Mouse (Mus musculus) A20 (cell line): ENCODE data around the gene Thy1.

Source experiments
- DNase-seq: peaks from one replicate; pipeline ENCODE4 v3.0.0-alpha.2; 2011; ENCODE audit warnings: low read depth, low spot score

Gene Thy1

DNA sequence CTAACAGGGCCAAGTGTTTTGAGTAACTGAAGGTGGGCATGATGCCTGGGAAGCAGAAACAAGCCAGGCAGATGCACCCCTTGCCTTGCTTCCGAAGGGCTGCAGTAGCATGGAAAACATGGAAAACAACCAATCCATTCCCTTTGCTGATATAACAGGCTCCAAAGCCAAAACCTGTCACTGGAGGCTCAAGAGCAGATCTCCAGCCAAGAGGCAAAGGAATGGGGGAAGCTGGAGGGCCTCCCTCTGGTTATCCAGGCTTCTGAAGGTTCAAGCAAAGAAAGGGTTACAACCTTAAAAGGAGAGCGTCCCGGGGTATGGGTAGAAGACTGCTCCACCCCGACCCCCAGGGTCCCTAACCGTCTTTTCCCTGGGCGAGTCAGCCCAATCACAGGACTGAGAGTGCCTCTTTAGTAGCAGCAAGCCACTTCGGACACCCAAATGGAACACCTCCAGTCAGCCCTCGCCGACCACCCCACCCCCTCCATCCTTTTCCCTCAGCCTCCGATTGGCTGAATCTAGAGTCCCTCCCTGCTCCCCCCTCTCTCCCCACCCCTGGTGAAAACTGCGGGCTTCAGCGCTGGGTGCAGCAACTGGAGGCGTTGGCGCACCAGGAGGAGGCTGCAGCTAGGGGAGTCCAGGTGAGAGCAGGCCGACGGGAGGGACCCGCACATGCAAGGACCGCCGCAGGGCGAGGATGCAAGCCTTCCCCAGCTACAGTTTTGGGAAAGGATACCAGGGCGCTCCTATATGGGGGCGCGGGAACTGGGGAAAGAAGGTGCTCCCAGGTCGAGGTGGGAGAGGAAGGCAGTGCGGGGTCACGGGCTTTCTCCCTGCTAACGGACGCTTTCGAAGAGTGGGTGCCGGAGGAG, at the start of gene Thy1:
Gene Thy1 (plus strand): TSS at position 549 of the 872 bp plus-strand sequence.
- no peak for DNase-seq

DNA sequence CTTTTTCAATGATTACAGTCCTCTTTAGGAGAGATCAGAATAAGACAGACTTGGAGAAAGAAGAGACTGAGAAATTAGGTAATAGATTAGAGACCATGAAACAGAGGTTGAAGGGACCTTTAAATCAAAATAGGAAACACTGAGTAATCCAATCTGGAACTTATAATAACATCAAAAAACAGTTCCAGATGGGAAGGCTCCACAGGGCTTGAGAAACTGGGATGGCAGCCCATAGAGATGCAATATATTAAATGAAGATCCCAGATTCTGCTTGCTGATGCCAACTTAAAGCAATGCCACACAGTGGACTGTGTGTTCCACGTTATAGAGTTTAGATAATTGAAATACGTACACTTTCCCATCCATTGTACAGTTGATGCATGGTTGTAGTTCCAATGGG, 45.5 kb upstream of the Thy1 start:
- no peak for DNase-seq

DNA sequence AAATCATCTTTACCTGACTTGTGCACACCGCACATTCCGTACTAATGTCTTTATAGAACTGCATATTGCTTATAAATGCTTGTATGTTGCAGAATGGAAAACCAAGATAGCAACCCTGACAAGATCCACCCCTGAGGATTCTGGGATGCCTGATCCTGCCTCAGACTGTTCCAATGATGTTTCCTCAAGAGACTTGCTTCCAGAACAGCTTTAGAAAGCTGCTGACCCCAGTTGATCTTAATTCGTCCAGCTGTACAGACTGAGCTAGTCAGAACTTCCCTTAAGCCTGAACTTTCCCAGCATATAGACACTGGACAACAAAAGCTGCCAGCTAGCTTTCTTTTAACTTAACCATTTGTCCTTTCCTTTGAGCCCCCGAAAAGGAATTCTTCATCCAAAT, 44.3 kb upstream of the Thy1 start:
- DNase-seq: no peak

DNA sequence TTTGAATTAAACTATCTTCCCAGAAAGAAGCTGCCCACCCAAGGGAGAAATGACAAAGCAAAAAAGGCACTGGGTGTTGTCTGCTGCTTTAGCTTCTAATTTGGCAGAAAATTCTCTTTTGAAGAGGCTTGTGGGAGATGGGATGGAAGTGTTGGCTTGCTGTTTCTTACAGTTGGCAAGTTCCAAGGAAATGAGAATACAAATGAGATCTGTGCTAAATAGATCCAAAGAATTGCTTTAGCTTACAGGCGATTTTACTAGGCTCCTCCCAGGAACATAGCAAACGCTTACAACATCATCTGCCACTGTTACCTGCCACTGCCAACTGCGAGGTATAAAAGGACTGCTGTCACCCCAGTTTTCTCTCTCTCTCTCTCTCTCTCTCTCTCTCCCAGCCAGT, 38.8 kb upstream of the Thy1 start:
- DNase-seq: no peak

DNA sequence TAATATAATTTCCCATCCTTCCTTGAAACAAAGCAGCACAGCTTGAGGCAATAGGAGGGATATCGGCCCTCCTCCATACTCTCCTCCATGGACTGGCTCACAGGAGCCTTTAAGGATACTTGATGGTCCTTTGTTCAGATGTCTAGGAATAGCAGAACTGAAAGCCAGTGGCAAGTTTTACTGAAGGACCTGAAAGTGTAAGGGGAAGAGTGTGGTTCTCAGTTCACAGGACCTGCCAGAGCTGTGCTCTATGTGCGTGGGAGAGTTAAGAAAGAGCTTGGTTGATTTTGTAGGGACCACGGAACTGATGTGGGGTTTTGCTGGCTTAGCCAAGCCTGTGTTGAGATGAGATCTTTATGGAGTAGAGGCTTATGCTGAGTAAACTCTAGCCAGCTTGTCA, 37.9 kb upstream of the Thy1 start:
- DNase-seq: peak; percentile 30

DNA sequence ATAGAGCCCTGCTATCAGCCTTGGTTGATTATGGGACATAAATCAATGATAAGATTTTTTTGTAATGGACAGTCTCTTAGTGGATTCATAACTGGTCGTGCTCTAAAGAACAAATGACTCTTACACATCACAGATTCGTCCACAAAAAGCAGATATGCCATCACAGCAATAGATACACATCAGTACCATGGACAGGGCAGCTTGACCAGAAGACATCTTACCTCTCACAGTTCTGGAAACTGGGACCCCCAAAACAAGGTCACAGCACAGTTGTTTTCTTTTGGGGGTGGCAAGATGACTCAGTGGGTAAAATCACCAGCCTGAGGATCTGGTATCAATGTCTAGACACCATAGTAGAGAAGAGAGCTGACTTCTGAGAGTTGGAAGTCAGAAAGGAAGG, 35.9 kb upstream of the Thy1 start:
- no peak for DNase-seq

DNA sequence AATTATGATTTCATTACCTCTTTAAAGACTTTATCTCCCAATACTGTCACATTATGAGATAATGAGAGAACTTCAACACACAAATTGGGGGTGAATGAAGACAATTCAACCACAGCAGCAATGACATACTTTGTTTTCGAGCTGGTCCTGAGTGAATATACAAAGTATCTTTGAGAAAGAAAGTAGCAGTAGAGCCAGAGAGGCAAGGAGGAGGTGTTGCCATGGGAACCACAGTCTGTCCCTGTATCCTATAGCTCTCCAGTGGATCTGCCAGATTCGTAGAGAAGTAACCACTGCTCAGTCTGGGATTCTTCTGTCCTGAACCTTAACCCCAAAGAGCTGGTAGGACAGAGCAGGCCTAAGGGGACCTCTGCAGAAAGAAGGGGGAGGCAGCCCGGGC, 35.2 kb upstream of the Thy1 start:
- no peak for DNase-seq

DNA sequence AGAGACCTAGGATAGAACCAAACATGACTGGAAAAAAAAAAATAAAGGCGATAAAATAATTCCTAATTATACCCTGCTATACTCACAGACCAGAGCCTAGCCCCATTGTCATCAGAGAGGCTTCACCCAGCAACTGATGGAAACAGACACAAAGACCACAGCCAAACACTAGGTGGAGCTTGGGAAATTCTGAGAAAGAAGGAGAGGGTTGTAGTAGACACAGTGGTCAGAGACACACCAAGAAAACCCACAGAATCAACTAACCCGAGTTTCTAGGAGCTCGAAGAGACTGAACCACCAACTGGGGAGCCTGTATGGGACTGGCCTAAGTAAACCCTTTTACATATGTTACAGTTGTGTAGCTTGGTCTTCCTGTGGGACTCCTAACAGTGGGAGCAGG, 32.3 kb upstream of the Thy1 start:
- DNase-seq: peak; percentile 15

DNA sequence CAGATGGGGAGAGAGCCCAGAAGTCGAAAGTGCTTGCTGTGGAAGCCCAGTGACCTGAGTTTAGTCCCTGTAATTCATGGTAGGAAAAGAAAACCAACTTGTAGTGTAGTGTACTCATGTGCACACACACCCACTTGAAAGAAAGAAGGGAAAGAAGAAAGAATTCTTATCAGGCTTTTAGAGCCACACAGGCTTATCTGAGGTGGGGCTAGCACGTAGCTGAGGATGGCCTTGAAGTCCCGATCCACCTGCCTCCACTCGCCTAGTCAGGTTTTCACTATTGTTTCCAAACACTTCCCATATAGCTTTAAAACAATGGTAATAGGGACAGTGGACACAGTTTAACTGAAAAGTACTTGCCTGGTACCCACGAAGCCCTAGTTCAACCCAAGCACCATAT, 31.5 kb upstream of the Thy1 start:
- no peak for DNase-seq

DNA sequence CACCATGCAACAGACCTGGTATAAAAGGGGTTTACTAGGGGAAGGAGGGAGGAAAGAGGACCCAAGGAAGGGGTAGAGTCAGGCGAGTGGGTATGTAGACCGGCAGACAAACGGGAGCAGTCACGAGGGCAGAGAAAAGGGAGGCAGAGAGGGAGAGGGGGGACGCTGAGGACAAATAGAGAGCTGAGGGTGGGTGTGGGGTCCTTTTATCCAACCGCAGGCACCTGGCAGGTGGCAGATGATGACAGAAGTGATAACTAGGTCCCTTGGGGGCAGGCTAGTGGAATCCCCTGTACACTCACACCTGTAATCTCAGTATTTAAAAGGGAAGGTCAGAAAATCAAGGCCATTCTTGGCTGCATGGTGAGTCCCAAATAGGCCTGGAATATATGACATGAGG, 31.0 kb upstream of the Thy1 start:
- peak; percentile 87 for DNase-seq

DNA sequence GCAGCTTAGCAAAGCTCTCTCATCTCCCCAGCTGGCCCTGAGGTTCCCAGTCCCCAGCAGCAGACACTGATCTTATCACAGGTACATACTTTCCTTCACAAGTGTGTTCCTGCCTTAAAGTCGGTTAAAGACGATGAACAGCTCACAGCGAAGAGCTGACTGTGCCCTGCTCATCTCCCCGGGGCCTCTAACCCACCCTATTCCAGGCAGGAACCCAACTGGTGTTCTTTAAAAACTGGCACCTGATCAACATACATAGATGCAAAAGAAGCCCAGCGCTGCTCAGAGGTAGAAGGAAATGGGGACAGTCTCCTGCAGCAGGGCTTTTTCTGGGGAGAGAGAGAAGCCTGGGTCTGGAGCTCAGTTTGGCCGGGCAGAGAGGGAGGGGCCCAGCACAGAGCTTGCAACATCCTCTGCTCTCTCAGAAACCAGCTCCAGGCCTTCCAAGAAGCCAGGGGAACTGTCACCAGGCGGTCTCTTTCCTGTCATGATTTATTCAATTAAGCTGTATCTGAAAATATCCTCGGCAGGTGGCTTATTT, 30.4 kb upstream of the Thy1 start:
- DNase-seq: peak; percentile 50

DNA sequence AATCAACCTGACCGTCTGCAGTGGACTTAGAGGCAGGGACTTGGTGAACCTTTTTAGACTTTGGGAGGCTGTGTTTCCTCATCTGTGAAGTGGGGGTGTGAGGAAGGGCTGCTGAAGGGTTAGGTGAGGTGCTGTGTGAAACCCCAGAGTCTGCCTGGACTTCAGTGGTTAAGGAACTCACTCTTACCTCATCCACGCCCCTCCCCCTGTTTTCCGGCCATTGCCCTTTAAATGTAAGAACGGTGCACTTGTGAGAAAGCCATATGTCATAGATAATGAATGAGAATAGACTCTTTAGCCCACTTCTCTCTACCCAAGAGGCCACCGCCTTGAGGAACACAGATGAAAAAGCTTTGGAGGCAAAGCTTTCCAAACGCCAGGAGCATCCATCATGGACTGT, 29.4 kb upstream of the Thy1 start:
- no peak for DNase-seq

DNA sequence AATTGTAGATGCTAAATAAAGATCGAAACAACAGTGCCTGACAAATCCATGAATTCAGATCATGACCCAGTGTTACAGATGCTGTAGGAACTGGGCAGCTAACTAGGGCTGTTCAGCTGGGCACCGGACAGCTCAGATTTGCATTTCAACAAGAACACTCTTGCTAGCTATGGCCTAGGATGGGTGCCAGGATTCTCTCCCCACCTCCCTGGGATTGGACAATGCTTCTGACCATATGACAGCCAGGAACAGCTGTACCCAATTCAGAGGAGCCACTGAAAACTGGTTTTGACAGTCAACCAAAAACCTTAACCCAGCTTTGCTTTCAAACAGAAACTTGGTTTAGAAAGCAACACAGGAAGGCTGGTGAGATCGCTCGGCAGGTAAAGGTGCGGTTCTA, 26.9 kb upstream of the Thy1 start:
- DNase-seq: no peak

DNA sequence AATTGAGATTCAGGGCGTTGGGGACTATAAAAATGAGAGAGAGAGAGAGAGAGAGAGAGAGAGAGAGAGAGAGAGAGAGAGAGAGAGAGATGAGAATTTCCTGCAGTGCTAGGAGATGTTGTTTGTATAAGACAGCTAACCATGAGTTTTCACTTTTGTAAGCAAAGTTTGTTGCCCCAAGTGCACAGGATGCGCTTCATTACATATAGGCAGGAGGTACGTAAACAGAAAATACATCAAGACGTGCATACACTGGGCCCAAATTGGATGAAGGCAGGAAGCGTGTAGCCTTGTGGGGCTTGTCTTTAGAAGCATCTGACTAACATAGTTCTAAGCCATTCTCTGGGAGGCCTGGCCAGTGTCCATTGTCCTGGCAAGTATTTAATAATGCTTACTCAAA, 25.3 kb upstream of the Thy1 start:
- DNase-seq: no peak

DNA sequence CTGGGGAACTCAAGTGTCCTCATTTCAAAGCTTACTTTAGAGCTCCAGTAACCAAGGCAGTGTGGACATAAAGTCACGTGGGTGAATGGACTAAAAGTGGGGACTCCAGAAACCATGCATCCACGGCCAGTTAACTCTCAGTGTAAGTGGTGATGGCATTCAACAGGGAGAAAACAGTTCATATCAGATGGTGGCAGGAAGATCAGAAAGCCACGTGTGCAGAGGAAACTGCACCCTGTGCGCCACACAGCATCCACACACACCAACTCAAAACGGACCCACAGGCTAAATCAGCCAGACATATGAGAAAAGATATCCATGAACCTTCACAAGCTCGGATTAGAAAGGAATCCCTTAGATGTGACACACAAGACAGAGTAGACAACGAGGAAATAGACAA, 23.2 kb upstream of the Thy1 start:
- DNase-seq: no peak

DNA sequence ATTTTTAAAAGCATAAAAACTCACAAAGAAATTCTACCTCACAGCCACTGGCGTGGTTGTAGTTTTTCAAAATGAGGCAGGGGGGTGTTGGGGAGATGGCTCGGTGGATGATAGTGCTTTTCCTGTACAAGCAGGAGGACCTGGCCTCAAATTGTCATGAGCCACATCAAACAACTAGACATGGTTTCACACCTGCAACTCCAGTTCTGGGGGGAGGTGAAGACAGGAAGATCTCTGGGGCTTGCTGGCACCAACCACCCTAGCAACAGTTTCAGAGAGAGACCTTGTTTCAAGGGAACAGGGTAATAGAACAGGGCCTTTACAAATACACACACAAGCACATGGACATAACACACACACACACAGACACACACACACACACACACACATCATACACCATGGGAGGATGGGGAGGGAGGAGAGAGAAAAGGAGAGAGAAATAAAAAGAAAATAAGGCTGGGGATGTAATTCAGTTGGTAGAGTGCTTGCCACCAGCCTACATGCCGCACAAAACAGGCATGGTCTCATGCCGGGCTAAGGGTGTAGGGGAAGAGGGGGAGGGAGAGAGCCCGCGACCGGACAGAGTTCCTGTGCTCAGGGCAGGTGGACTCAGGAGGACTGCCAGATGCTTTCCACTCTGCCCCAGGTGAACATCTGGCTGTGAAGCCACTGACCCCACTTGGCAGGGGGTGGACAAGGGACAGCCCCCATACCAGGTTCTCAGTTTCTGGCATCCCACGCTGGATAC, 20.9 kb upstream of the Thy1 start:
- DNase-seq: no peak

DNA sequence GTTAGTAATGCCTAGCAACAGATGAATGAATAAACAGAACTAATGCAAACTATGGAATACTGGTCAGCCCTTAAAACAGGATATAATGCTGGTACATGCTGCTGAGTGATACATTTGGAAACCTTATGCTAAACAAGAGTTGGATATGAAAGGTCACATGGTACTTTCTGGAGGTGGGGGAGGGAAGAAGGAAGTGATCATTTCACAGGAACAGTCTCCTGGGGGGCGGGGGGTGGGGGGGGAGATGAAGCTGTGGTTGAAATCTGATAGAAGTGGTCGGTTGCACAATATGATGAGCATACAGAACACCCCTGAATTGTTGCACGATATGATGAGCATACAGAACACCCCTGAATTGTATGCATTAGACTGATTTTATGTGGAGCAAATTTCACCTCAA, 19.1 kb upstream of the Thy1 start:
- no peak for DNase-seq

DNA sequence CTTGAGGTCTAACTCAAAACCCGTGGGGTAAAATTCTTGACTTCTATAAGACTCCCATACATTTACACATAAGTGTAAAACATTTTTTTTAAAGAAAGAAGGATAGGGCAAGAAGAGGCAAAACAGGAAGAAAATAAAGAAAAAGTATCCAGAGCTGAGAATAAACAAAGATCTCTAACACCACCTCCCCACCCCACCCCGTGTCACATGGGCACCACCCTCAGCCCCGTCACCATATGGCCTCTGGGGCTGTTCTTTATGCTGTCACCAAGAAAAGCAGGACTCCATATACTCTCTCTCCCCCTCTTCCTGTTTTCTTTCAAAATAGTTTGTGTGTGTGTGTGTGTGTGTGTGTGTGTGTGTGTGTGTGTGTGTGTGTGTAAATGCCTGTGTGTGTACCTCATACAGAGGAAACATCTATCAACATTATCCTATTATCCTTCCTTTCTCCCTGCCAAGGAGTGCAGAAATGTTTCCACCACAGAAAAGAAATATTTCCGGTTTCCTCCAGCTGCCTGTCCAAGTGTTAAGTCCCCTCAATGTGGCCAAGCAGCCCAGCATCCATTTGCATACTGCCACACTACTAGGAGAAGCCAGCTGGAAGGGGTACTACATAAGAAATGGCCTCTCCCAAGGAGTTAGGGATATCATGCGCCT, 13.5 kb upstream of the Thy1 start:
- DNase-seq: no peak

DNA sequence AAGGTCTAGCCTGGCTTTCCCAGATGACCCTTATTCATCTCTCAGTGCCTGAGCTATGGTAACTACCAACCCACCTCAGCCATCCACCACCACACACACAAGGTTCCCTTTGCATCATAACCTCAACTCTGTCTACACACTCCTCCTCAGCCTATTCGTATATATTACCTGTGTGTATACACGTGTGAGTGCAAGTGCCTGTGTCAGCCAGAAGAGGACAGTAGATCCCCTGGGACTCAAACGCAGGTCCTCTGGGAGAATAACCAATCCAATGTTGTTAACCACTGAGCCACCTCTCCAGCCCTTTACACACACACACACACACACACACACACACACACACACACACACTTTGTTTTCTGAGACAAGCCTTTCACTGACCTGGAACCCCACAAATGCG, 12.5 kb upstream of the Thy1 start:
- DNase-seq: no peak

DNA sequence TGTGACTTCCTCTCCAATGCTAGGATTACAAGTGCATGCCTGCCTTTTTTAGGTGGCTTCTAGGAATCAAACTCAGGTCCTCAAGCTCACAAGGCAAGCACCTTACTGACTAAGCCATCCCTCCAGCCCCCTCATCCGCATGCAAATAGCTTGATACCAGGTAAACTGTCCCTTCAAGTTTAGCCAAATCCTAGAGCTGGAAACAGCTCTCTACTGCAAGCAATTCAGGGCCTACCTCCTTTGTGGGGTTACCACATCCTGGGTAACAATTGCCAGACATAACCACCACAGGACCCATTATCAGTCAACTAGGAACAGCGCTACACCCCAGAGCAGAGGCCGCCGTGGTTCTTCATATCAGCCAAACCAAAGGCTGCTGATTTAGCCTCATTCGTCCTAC, 12.1 kb upstream of the Thy1 start:
- no peak for DNase-seq

DNA sequence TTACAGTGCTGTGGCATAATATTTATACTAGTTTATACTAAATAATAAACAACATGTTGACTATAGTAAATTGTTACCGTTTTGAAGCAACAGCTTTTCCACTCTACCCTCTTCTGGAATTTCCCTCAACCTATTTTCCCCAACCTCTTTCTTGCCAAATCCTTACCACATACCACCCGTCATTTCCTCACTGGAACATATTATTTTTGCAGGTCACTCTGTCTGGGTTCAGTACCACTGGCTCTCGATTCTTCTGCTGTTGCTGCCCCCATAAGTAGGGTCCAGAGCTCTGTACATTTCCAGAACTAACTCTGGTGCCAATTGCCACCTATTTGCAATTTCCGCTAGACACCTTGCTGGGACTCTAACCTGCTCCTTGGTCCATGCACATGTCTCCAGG, 11.2 kb upstream of the Thy1 start:
- no peak for DNase-seq

DNA sequence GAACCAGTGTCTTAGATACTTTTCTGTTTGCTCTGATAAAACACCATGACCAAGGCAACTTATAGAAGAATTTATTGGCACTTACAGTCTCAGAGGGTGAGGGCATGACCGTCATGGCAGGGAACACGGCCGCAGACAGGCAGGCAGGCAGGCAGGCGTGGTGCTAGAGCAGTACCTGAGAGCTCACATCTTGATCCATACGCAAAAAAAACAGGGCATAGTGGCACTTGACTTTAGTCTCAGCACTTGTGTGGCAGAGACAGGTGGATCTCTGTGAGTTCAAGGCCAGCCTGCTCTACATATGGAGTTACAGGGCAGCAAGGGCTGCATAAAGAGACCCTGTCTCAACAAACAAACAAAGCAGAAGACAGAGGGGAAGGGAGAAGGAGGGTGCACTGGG, 9.9 kb upstream of the Thy1 start:
- no peak for DNase-seq
